Mouse (Mus musculus): ENCODE results near the gene Hap1. TPM values are rescaled to one million over a fixed set of nuclear protein-coding genes. Genes with fewer than 3 reads are reported as not detected.

The Hap1 gene
- polyA plus RNA-seq, 1 experiment from 2014 or later, result 13.8 TPM

- DNase-seq (ENCODE audit: low spot score) (peak; percentile 98), ATAC-seq (replicated peaks; ENCODE audit: low FRiP score, low read depth) (peak; percentile 87)
- Histone ChIP-seq H3K36me3 (ENCODE audit: insufficient read depth, low read length) (peaks cover 17% of the 10 kb centered on the region), H3K27ac (peak overlapping the region; percentile 100), H3K9me3 (replicated peaks; ENCODE audit: low read length) (no peaks in the 10 kb centered on the region), H3K4me3 (replicated peaks; ENCODE audit: low read depth, low read length) (peak overlapping the region; percentile 82), H3K4me1 (replicated peaks; ENCODE audit: insufficient read depth, low read length) (no peaks in the 10 kb centered on the region), H3K27me3 (ENCODE audit: insufficient read depth, low read length) (no peaks in the 10 kb centered on the region), H3K9ac (ENCODE audit: low read depth, low read length) (peak overlapping the region; percentile 98), H3K4me2 (ENCODE audit: low read length) (peak overlapping the region; percentile 62)
- WGBS, result under 1% methylated on average over 37 of the region's 40 CpGs
- TF ChIP-seq CTCF (IDR thresholded peaks at IDR 0.05; ENCODE audit: low read depth), result peak; percentile 31; the same call in 1 of the 2 replicates
Measured at GRCm38 (mm10) chr11:100320172-100320630, 35.7 kb downstream of the Hap1 start.

GRCm38 (mm10) chr11:100319492-100320171 is 36.3 kb downstream of the Hap1 start, which contains the start of gene Eif1:
TSS of gene Eif1 (plus strand) at chr11:100319885.
- Histone ChIP-seq H3K4me3 (replicated peaks; ENCODE audit: low read depth, low read length) (peak within 1 kb of the TSS; percentile 82), H3K4me2 (ENCODE audit: low read length) (peak within 1 kb of the TSS; percentile 62), H3K9ac (ENCODE audit: low read depth, low read length) (peak within 1 kb of the TSS; percentile 98), H3K27ac (peak within 1 kb of the TSS; percentile 100), H3K27me3 (ENCODE audit: insufficient read depth, low read length) (no peaks in the 10 kb centered on the region), H3K4me1 (replicated peaks; ENCODE audit: insufficient read depth, low read length) (no peaks in the 10 kb centered on the region), H3K9me3 (replicated peaks; ENCODE audit: low read length) (no peaks in the 10 kb centered on the region), H3K36me3 (ENCODE audit: insufficient read depth, low read length) (peaks cover 17% of the 10 kb centered on the region)
- ATAC-seq (replicated peaks; ENCODE audit: low FRiP score, low read depth), result peak; percentile 84
- WGBS, result under 1% methylated on average over 54 of the region's 58 CpGs
- peak; percentile 100 for DNase-seq (ENCODE audit: low spot score)
- TF ChIP-seq CTCF (IDR thresholded peaks at IDR 0.05; ENCODE audit: low read depth), result no peak

- no peak for DNase-seq (ENCODE audit: low spot score)
Measured at GRCm38 (mm10) chr11:100318529-100319451, 37.1 kb downstream of the Hap1 start.

GRCm38 (mm10) chr11:100317826-100318380 is 38.0 kb downstream of the Hap1 start:
- Histone ChIP-seq H3K9me3 (replicated peaks; ENCODE audit: low read length) (no peaks in the 10 kb centered on the region), H3K4me2 (ENCODE audit: low read length) (no peak overlapping the region), H3K27me3 (ENCODE audit: insufficient read depth, low read length) (no peaks in the 10 kb centered on the region), H3K27ac (no peak overlapping the region), H3K9ac (ENCODE audit: low read depth, low read length) (no peak overlapping the region), H3K36me3 (ENCODE audit: insufficient read depth, low read length) (peaks cover 17% of the 10 kb centered on the region), H3K4me3 (replicated peaks; ENCODE audit: low read depth, low read length) (no peak overlapping the region), H3K4me1 (replicated peaks; ENCODE audit: insufficient read depth, low read length) (no peaks in the 10 kb centered on the region)
- no peak for DNase-seq (ENCODE audit: low spot score)
- TF ChIP-seq CTCF (IDR thresholded peaks at IDR 0.05; ENCODE audit: low read depth), result no peak
- ATAC-seq (replicated peaks; ENCODE audit: low FRiP score, low read depth), result no peak
- WGBS, result 60% methylated on average over 6 of the region's 6 CpGs

More at GRCm38 (mm10) chr11:100318529-100319451, 37.1 kb downstream of the Hap1 start:
- H3K4me2 ChIP-seq (ENCODE audit: low read length), result peak overlapping the region; percentile 50
- H3K27me3 ChIP-seq (ENCODE audit: insufficient read depth, low read length), result no peaks in the 10 kb centered on the region
- H3K4me1 ChIP-seq (replicated peaks; ENCODE audit: insufficient read depth, low read length), result no peaks in the 10 kb centered on the region
- peak overlapping the region; percentile 82 for H3K4me3 ChIP-seq (replicated peaks; ENCODE audit: low read depth, low read length)
- no peak overlapping the region for H3K27ac ChIP-seq
- H3K9ac ChIP-seq (ENCODE audit: low read depth, low read length), result no peak overlapping the region
- H3K9me3 ChIP-seq (replicated peaks; ENCODE audit: low read length), result no peaks in the 10 kb centered on the region
- ATAC-seq (replicated peaks; ENCODE audit: low FRiP score, low read depth), result 0 out of 2 replicates have a peak, but pooled peaks have one; percentile 1
- 90% methylated on average over 10 of the region's 10 CpGs for WGBS
- no peak for TF ChIP-seq CTCF (IDR thresholded peaks at IDR 0.05; ENCODE audit: low read depth)
- peaks cover 17% of the 10 kb centered on the region for H3K36me3 ChIP-seq (ENCODE audit: insufficient read depth, low read length)

GRCm38 (mm10) chr11:100315439-100315838 is 40.5 kb downstream of the Hap1 start:
- no peak overlapping the region for H3K4me3 ChIP-seq (replicated peaks; ENCODE audit: low read depth, low read length)
- no peaks in the 10 kb centered on the region for H3K9me3 ChIP-seq (replicated peaks; ENCODE audit: low read length)
- H3K9ac ChIP-seq (ENCODE audit: low read depth, low read length), result no peak overlapping the region
- H3K27me3 ChIP-seq (ENCODE audit: insufficient read depth, low read length), result no peaks in the 10 kb centered on the region
- no peak for DNase-seq (ENCODE audit: low spot score)
- ATAC-seq (replicated peaks; ENCODE audit: low FRiP score, low read depth), result no peak
- no peak overlapping the region for H3K4me2 ChIP-seq (ENCODE audit: low read length)
- no peaks in the 10 kb centered on the region for H3K36me3 ChIP-seq (ENCODE audit: insufficient read depth, low read length)
- 93% methylated on average over 5 of the region's 5 CpGs for WGBS
- TF ChIP-seq CTCF (IDR thresholded peaks at IDR 0.05; ENCODE audit: low read depth), result no peak
- H3K4me1 ChIP-seq (replicated peaks; ENCODE audit: insufficient read depth, low read length), result no peaks in the 10 kb centered on the region
- no peak overlapping the region for H3K27ac ChIP-seq

GRCm38 (mm10) chr11:100313424-100313823 is 42.5 kb downstream of the Hap1 start:
- TF ChIP-seq CTCF (IDR thresholded peaks at IDR 0.05; ENCODE audit: low read depth), result no peak
- H3K36me3 ChIP-seq (ENCODE audit: insufficient read depth, low read length), result no peaks in the 10 kb centered on the region
- H3K4me3 ChIP-seq (replicated peaks; ENCODE audit: low read depth, low read length), result no peak overlapping the region
- H3K4me2 ChIP-seq (ENCODE audit: low read length), result no peak overlapping the region
- H3K27ac ChIP-seq, result no peak overlapping the region; the same call in 1 of the 2 replicates
- ATAC-seq (replicated peaks; ENCODE audit: low FRiP score, low read depth) (peak; percentile 60), DNase-seq (ENCODE audit: low spot score) (no peak)
- WGBS, result 89% methylated on average over 6 of the region's 6 CpGs
- no peaks in the 10 kb centered on the region for H3K9me3 ChIP-seq (replicated peaks; ENCODE audit: low read length)
- no peaks in the 10 kb centered on the region for H3K27me3 ChIP-seq (ENCODE audit: insufficient read depth, low read length)
- no peaks in the 10 kb centered on the region for H3K4me1 ChIP-seq (replicated peaks; ENCODE audit: insufficient read depth, low read length)
- no peak overlapping the region for H3K9ac ChIP-seq (ENCODE audit: low read depth, low read length)

All from kidney, postnatal 0 days (tissue).